Comparison of ENCODE assay signal across 18 mouse cellular contexts in genomic region chr5:92442914-92443313, GRCm38 (mm10). TPM values are rescaled to one million over a fixed set of nuclear protein-coding genes. Genes with fewer than 3 reads are reported as not detected.
A peak's percentile ranks its signal among the peaks of the same experiment; 100 is the strongest.
DNase-seq lines count a peak whose midpoint lies in the region; ATAC-seq lines count a peak whose summit lies in the region.
"Had no signal": no experiment of that assay in that cellular context is flagged by ENCODE, and none has a peak within 500 bp of the region (broad histone marks: within the 10 kb centered on the region; RNA-seq: fewer than 3 reads in every experiment).

No protein-coding gene starts in this region.

- H3K36me3 ChIP-seq in heart, embryonic 10.5 days, result peaks cover 32% of the 10 kb centered on the region
- peaks cover 43% of the 10 kb centered on the region for H3K36me3 ChIP-seq in megakaryocyte, embryonic 14.5 days (replicated peaks; ENCODE audit: low read length)
- H3K36me3 ChIP-seq in liver, embryonic 12.5 days, result peaks cover 18% of the 10 kb centered on the region

- DNase-seq in heart, embryonic 10.5 days (ENCODE audit: low spot score), result no peak
- DNase-seq in heart, adult 9 months (ENCODE audit: low spot score in 2 of 2), result no peak
- DNase-seq in layer of hippocampus, postnatal 14 days (ENCODE audit: low spot score in 2 of 2), result no peak
- no peak for DNase-seq in thymus, postnatal 36 days
- DNase-seq: adrenal gland, postnatal 25 days; cerebellum, adult 11-12 months; cerebellum, postnatal 25 days; thymus, postnatal 14 days had no signal

- H3K9me3 ChIP-seq in heart, embryonic 10.5 days, result no peaks in the 10 kb centered on the region
- H3K9me3 ChIP-seq in megakaryocyte, embryonic 14.5 days, result no peaks in the 10 kb centered on the region
- no peaks in the 10 kb centered on the region for H3K9me3 ChIP-seq in liver, embryonic 12.5 days (replicated peaks)
- H3K9me3 ChIP-seq: embryonic facial prominence, embryonic 15.5 days; G1E; limb, embryonic 12.5 days; midbrain, embryonic 15.5 days had no signal

- no peak for ATAC-seq in megakaryocyte, adult 5-6 weeks (ENCODE audit: poor library complexity, severe bottlenecking)
- no peak for ATAC-seq in liver, embryonic 12.5 days
- ATAC-seq: forebrain, embryonic 16.5 days; inflammation-experienced regulatory T-cells, adult 6 months; midbrain, embryonic 15.5 days had no signal

- peak overlapping the region; percentile 70 for H3K27ac ChIP-seq in heart, embryonic 10.5 days
- H3K27ac ChIP-seq in liver, embryonic 12.5 days, result 0 out of 2 replicates have a peak overlapping the region, but pooled peaks have one; percentile 4
- H3K27ac ChIP-seq: embryonic facial prominence, embryonic 15.5 days; limb, embryonic 12.5 days; midbrain, embryonic 15.5 days had no signal

- H3K4me2 ChIP-seq in liver, embryonic 12.5 days, result peak overlapping the region; percentile 2; the same call in 1 of the 2 replicates
- H3K4me2 ChIP-seq: embryonic facial prominence, embryonic 15.5 days; limb, embryonic 12.5 days; midbrain, embryonic 15.5 days had no signal

- no peaks in the 10 kb centered on the region for H3K27me3 ChIP-seq in heart, embryonic 10.5 days (ENCODE audit: insufficient read depth, poor library complexity, severe bottlenecking)
- H3K27me3 ChIP-seq in megakaryocyte, embryonic 14.5 days (replicated peaks), result no peaks in the 10 kb centered on the region
- H3K27me3 ChIP-seq in liver, embryonic 12.5 days (replicated peaks), result no peaks in the 10 kb centered on the region
- H3K27me3 ChIP-seq: embryonic facial prominence, embryonic 15.5 days; limb, embryonic 12.5 days; midbrain, embryonic 15.5 days had no signal

- no peak overlapping the region for H3K4me3 ChIP-seq in heart, embryonic 10.5 days
- peak overlapping the region; percentile 19 for H3K4me3 ChIP-seq in megakaryocyte, embryonic 14.5 days (replicated peaks)
- H3K4me3 ChIP-seq in liver, embryonic 12.5 days, result no peak overlapping the region
- H3K4me3 ChIP-seq: embryonic facial prominence, embryonic 15.5 days; limb, embryonic 12.5 days; midbrain, embryonic 15.5 days; myocyte had no signal

- H3K9ac ChIP-seq in liver, embryonic 12.5 days, result no peak overlapping the region
- H3K9ac ChIP-seq: embryonic facial prominence, embryonic 15.5 days; limb, embryonic 12.5 days; midbrain, embryonic 15.5 days had no signal

- 19% methylated on average over 7 of the region's 7 CpGs for WGBS in heart, embryonic 10.5 days
- 24% methylated on average over 7 of the region's 7 CpGs for WGBS in liver, embryonic 12.5 days (ENCODE audit: insufficient replicate concordance)

- peaks cover 24% of the 10 kb centered on the region for H3K4me1 ChIP-seq in heart, embryonic 10.5 days
- H3K4me1 ChIP-seq in megakaryocyte, embryonic 14.5 days, result peaks cover 49% of the 10 kb centered on the region
- H3K4me1 ChIP-seq in liver, embryonic 12.5 days, result peaks cover 42% of the 10 kb centered on the region
- H3K4me1 ChIP-seq: embryonic facial prominence, embryonic 15.5 days; limb, embryonic 12.5 days; midbrain, embryonic 15.5 days had no signal

RNA-seq across cellular contexts. Expression of gene Nup54, which starts 7.9 kb away (rescaled TPM):
- polyA plus RNA-seq in heart, embryonic 10.5 days (2016; fragmentation: Nextera tagmentation; extraction: Ambion mirVana), result 52.8 and 60.8 TPM in 2 replicates
- 3.1 TPM in 1 of 2 replicates, not detected in the other for polyA plus RNA-seq in megakaryocyte, embryonic 14.5 days (2012; ENCODE audit: insufficient read depth, low replicate concordance)
- 49.7 and 63.3 TPM in 2 replicates for total RNA-seq in megakaryocyte, adult 5-6 weeks (2015)
- total RNA-seq in megakaryocyte, adult 5-6 weeks (2017), result 56.8 and 73.3 TPM in 2 replicates
- 49.0 and 49.2 TPM in 2 replicates for polyA plus RNA-seq in liver, embryonic 12.5 days (2016; fragmentation: Nextera tagmentation; extraction: Ambion mirVana)
- 10 to 100 TPM; 30.2 to 33.8 TPM for total RNA-seq in layer of hippocampus, postnatal 14 days (2021)

Comparison
In these comparisons a context has a peak if more than half of its experiments do, and no peak if none do; other contexts are left out.
1. RNA of gene Nup54, which starts 7.9 kb away (polyA plus RNA-seq): 52.8 to 60.8 TPM in heart, embryonic 10.5 days and 49.0 to 49.2 TPM in liver, embryonic 12.5 days; 3.1 TPM in megakaryocyte, embryonic 14.5 days; every median in the first group is over 10 times any median in the second.